Mouse (Mus musculus): ENCODE data around the gene Sycn. TPM values are rescaled to one million over a fixed set of nuclear protein-coding genes. Genes with fewer than 3 reads are reported as not detected.

Gene Sycn
- total RNA-seq (2023): not detected

GRCm38 (mm10) chr7:28540526-28540925 is at the start of gene Sycn:
Sycn (plus strand) TSS chr7:28540885.

GRCm38 (mm10) chr7:28510405-28510974 is 30.2 kb upstream of the Sycn start, which contains the start of gene Ifnl2:
Ifnl2 (minus strand) TSS chr7:28510455.

GRCm38 (mm10) chr7:28522536-28522935 is 18.1 kb upstream of the Sycn start, which contains the start of gene Ifnl3:
Ifnl3 (plus strand) TSS chr7:28522836.

GRCm38 (mm10) chr7:28547154-28547553 is 6.5 kb downstream of the Sycn start, which contains the start of gene Nccrp1:
Nccrp1 (minus strand) TSS chr7:28547254.

Other genes with a start within 250 kb of the Sycn start
- not detected for gene Selenov, start 249.7 kb upstream of the Sycn start, total RNA-seq (2023)
- not detected for gene Dll3, start 238.6 kb upstream of the Sycn start, total RNA-seq (2023)
- 10 to 100 TPM; 24.3 to 28.2 TPM for gene Timm50, start 228.8 kb upstream of the Sycn start, total RNA-seq (2023)
- gene Supt5, start 202.1 kb upstream of the Sycn start, total RNA-seq (2023): 10 to 100 TPM; 72.6 to 73.5 TPM
- 1,000 to 10,000 TPM; 1,040 to 1,142 TPM for gene Rps16, start 190.2 kb upstream of the Sycn start, total RNA-seq (2023)
- gene Plekhg2, start 168.3 kb upstream of the Sycn start, total RNA-seq (2023): 10 to 100 TPM; 25.8 to 27.0 TPM
- gene Zfp36, start 160.6 kb upstream of the Sycn start, total RNA-seq (2023): 1,000 to 10,000 TPM; 2,020 to 2,166 TPM
- 10 to 100 TPM in 1 of 2 experiments, 1 to 10 TPM in 1; 7.4 to 10.8 TPM for gene Med29, start 148.2 kb upstream of the Sycn start, total RNA-seq (2023)
- 10 to 100 TPM; 59.0 to 65.3 TPM for gene Paf1, start 147.9 kb upstream of the Sycn start, total RNA-seq (2023)
- gene Gmfg, start 103.4 kb upstream of the Sycn start, total RNA-seq (2023): 100 to 1,000 TPM; 506 TPM
- gene Lrfn1, start 88.9 kb upstream of the Sycn start, total RNA-seq (2023): 1 to 10 TPM; 4.0 TPM
- not detected for gene Ifnl2, start 30.4 kb upstream of the Sycn start, total RNA-seq (2023)
- not detected for gene Ifnl3, start 18.0 kb upstream of the Sycn start, total RNA-seq (2023)
- gene Nccrp1, start 6.4 kb downstream of the Sycn start, total RNA-seq (2023): under 1 TPM; 0.22 to 0.44 TPM
- 10 to 100 TPM; 36.5 to 42.9 TPM for gene Samd4b, start 57.3 kb downstream of the Sycn start, total RNA-seq (2023)
- 10 to 100 TPM; 12.1 to 12.6 TPM for gene Pak4, start 57.3 kb downstream of the Sycn start, total RNA-seq (2023)
- gene Acp7, start 90.4 kb downstream of the Sycn start, total RNA-seq (2023): not detected
- under 1 TPM; 0.18 to 0.33 TPM for gene Fbxo27, start 152.0 kb downstream of the Sycn start, total RNA-seq (2023)
- gene Fbxo17, start 175.9 kb downstream of the Sycn start, total RNA-seq (2023): 1 to 10 TPM; 2.8 to 3.5 TPM
- 10 to 100 TPM; 18.5 to 22.3 TPM for gene Mrps12, start 200.9 kb downstream of the Sycn start, total RNA-seq (2023)
- 1 to 10 TPM; 8.6 to 8.7 TPM for gene Sars2, start 201.1 kb downstream of the Sycn start, total RNA-seq (2023)
- not detected for gene Ccer2, start 215.3 kb downstream of the Sycn start, total RNA-seq (2023)
- gene Sirt2, start 225.8 kb downstream of the Sycn start, total RNA-seq (2023): 10 to 100 TPM; 59.4 to 63.6 TPM
- gene Nfkbib, start 226.6 kb downstream of the Sycn start, total RNA-seq (2023): 10 to 100 TPM; 34.4 to 38.3 TPM
- gene Rinl, start 248.1 kb downstream of the Sycn start, total RNA-seq (2023): 100 to 1,000 TPM in 1 of 2 experiments, 10 to 100 TPM in 1; 99.8 to 101 TPM

Data from neutrophil, adult 83 days (primary cell).